Mouse (Mus musculus): ENCODE results near the gene Ctla4.

DNA sequence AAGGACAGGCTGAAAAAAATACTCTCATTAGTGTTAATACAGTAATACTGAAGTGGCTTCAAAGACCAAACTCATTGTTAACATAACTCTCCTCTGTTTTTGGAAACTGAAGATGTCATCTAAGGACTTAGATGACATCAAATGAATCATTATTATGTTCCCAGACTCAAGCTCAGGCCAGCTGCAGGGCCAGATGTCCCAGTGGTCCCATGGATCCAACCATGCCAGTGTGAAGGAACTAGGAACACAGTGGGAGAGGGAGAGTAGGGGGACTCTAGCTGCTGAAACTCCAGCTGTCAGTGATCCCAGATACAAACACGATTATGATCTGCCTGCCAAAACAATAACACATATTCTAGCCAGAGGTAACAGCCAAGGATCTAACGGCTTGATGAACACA, 51.5 kb downstream of the Ctla4 start:
- TF ChIP-seq POLR2A (IDR thresholded peaks at IDR 0.05; ENCODE audit: low read depth, low read length) (no peak), CTCF (IDR thresholded peaks at IDR 0.05; ENCODE audit: borderline replicate concordance, insufficient read depth, low read length) (no peak)
